In genomic region chr5:74222626-74223025, GRCm38 (mm10) we compare ENCODE assay signal across 13 mouse cellular contexts.
"Had no signal": no experiment of that assay in that cellular context is flagged by ENCODE, and none has a peak within 500 bp of the region (broad histone marks: within the 10 kb centered on the region; RNA-seq: fewer than 3 reads in every experiment).

No protein-coding gene starts in this region.

- DNase-seq: gastrocnemius, postnatal 10 days; gastrocnemius, postnatal 25 days; heart, postnatal 10 days; kidney, adult 18-20 months; kidney, adult 8-10 months; kidney, postnatal 10 days; kidney, postnatal 25 days; kidney, postnatal 4 days; liver; liver, embryonic 13.5 days had no signal

- ATAC-seq: hindbrain, postnatal 0 days; intestine, embryonic 15.5 days; intestine, postnatal 0 days had no signal
